Mouse (Mus musculus): ENCODE results near the gene Hist1h3c. TPM values are rescaled to one million over a fixed set of nuclear protein-coding genes. Genes with fewer than 3 reads are reported as not detected.
"Not testable (repeated sequence)": the region's sequence is repeated elsewhere in the genome, so short reads cannot be mapped to it uniquely, and the experiment has no call there.

The Hist1h3c gene
- polyA plus RNA-seq, 1 experiment = 50.3 TPM

DNA sequence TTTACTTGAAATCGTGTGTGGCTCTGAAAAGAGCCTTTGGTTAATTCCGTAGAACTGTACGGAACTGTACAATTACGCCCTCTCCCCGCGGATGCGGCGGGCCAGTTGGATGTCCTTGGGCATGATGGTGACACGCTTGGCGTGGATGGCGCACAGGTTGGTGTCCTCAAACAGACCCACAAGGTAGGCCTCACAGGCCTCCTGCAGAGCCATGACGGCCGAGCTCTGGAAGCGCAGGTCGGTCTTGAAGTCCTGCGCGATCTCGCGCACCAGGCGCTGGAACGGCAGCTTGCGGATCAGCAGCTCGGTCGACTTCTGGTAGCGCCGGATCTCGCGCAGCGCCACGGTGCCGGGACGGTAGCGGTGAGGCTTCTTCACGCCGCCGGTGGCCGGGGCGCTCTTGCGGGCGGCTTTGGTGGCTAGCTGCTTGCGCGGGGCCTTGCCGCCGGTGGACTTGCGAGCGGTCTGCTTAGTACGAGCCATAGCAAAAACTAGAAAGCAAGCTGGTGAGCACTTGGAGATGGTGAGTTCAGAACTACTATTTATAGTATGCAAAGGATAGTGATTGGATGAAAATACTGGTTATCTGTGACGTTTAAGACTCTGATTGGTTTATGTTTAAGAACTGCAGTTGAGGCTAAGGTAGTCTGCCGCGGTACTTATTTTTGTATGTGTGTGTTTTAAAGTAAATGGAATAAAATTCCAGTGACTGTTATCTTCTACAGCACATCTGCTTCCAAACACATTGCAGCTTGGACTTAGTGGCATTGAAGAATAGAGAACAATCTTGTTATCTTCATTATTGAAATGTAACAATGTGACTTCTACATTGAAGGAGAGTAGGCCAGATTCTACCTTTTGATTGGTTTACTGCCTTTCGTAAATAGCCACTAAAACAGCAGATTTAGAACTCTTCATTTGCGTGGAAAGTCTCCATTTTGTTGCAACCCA lies 16.7 kb upstream of the Hist1h3c start, which contains the start of gene Hist1h3a:
Hist1h3a (minus strand) TSS at position 516 of the 951 bp plus-strand sequence.
- Histone ChIP-seq H3K4me3 (ENCODE audit: extremely low read depth, insufficient read depth, insufficient read length) (peak within 1 kb of the TSS; percentile 60), H3K27ac (ENCODE audit: insufficient read depth, low read length) (peak within 1 kb of the TSS; percentile 86)
- peak; percentile 65 to 88 for DNase-seq (ENCODE audit: low read depth in 1 of 2, low spot score in 2 of 2)
- H3K4me1 ChIP-seq (ENCODE audit: control insufficient read depth, insufficient read depth, insufficient read length); H3K27me3 ChIP-seq (ENCODE audit: control insufficient read depth, insufficient read depth, low read length); H3K36me3 ChIP-seq (ENCODE audit: control insufficient read depth, insufficient read depth, low read length): not testable (repeated sequence)
- peak; percentile 66 for TF ChIP-seq POLR2A (IDR thresholded peaks at IDR 0.05; ENCODE audit: low read depth, low read length)
- WGBS = under 1% methylated on average over 38 of the region's 52 CpGs

DNA sequence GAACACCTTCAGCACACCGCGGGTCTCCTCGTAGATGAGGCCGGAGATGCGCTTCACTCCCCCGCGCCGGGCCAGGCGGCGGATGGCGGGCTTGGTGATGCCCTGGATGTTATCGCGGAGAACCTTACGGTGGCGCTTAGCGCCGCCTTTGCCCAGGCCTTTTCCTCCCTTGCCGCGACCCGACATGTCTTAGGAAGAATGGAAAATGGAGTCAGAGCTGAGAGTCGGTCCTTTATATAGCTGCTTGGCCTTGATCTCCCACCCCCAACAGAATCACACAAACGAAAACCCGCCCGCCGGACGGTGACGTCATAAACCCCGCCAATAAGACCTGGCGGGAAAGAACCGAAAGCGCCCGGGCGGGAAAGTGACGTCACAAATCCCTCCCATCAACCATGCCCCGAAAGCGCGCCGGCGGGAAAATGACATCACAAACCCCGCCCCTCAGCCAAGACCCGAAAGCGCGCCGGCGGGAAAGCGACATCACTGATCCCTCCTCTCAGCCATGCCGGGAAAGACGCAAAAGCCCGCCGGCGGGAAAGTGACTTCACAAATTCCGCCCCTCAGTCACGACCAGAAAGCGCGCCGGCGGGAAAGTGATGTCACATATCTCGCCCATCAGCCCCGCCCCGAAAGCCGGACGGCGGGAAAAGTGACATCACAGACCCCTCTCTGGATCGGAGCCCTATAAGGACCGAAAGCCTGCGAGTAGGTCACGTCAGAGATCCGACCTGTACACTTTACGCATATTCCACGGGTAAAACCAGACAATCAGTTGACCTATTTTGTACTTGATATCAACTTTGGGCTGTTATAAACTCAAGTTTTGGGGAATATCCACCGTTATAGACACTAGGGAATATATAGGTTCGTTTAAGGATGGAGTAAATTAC lies 15.8 kb upstream of the Hist1h3c start, which contains the start of gene Hist1h4a:
Hist1h4a (minus strand) TSS at position 259 of the 893 bp plus-strand sequence.
- Histone ChIP-seq H3K27ac (ENCODE audit: insufficient read depth, low read length) (peak within 1 kb of the TSS; percentile 86), H3K36me3 (ENCODE audit: control insufficient read depth, insufficient read depth, low read length) (no peaks in the 10 kb centered on the region), H3K27me3 (ENCODE audit: control insufficient read depth, insufficient read depth, low read length) (no peaks in the 10 kb centered on the region), H3K4me1 (ENCODE audit: control insufficient read depth, insufficient read depth, insufficient read length) (peaks cover 2% of the 10 kb centered on the region; the same call in 1 of the 2 replicates), H3K4me3 (ENCODE audit: extremely low read depth, insufficient read depth, insufficient read length) (peak within 1 kb of the TSS; percentile 60)
- DNase-seq (ENCODE audit: low read depth in 1 of 2, low spot score in 2 of 2) = peak; percentile 97 to 98
- 1% methylated on average over 70 of the region's 72 CpGs for whole genome bisulfite sequencing
- TF ChIP-seq POLR2A (IDR thresholded peaks at IDR 0.05; ENCODE audit: low read depth, low read length) (peak; percentile 35; the same call in 1 of the 2 replicates), CTCF (IDR thresholded peaks at IDR 0.05; ENCODE audit: extremely low read depth, insufficient read depth, insufficient read length, insufficient replicate concordance) (no peak)

DNA sequence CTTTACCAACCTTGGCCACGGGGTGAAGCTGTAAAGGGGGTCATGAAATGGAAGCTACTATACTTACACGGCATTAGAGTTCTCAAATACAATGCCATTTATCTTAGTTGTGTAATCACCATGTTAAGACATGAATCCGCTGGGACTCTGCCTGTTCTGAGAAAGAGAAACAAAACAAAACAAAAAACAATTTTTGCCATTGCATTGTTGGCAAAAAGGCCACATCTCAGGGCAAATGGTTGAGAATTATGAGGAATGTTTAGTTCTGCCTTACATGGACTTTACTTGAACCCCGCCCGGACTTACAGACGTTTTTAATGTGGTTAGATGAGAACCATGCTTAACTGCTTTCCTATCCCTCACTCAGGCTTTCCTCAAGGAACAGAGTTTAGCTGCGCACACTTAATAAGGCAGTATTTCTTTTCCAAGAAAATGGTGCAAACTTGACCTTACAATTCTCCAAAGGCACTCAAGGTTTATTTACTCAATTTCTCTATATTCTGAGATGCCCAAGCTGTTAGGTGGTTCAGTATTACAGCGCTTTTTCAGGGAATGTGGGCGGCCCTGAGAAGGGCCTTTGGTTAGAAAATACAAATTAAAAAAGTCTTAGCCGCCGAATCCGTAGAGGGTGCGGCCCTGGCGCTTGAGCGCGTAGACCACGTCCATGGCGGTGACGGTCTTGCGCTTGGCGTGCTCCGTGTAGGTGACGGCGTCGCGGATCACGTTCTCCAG lies 15.0 kb upstream of the Hist1h3c start:
- TF ChIP-seq POLR2A (IDR thresholded peaks at IDR 0.05; ENCODE audit: low read depth, low read length) (no peak), CTCF (IDR thresholded peaks at IDR 0.05; ENCODE audit: extremely low read depth, insufficient read depth, insufficient read length, insufficient replicate concordance) (no peak)
- WGBS = 1% methylated on average over 26 of the region's 27 CpGs
- no peaks in the 10 kb centered on the region for H3K27me3 ChIP-seq (ENCODE audit: control insufficient read depth, insufficient read depth, low read length)
- no peaks in the 10 kb centered on the region for H3K36me3 ChIP-seq (ENCODE audit: control insufficient read depth, insufficient read depth, low read length)
- H3K4me1 ChIP-seq (ENCODE audit: control insufficient read depth, insufficient read depth, insufficient read length) = peaks cover 2% of the 10 kb centered on the region; the same call in 1 of the 2 replicates
- peak overlapping the region; percentile 86 for H3K27ac ChIP-seq (ENCODE audit: insufficient read depth, low read length)
- peak overlapping the region; percentile 60 for H3K4me3 ChIP-seq (ENCODE audit: extremely low read depth, insufficient read depth, insufficient read length)
- DNase-seq (ENCODE audit: low read depth in 1 of 2, low spot score in 2 of 2) = no peak

- TF ChIP-seq CTCF (IDR thresholded peaks at IDR 0.05; ENCODE audit: extremely low read depth, insufficient read depth, insufficient read length, insufficient replicate concordance) = no peak
- TF ChIP-seq POLR2A (IDR thresholded peaks at IDR 0.05; ENCODE audit: low read depth, low read length) = no peak
- Histone ChIP-seq H3K27ac (ENCODE audit: insufficient read depth, low read length) (peak overlapping the region; percentile 40; the same call in 1 of the 2 replicates), H3K4me1 (ENCODE audit: control insufficient read depth, insufficient read depth, insufficient read length) (peaks cover 2% of the 10 kb centered on the region; the same call in 1 of the 2 replicates), H3K36me3 (ENCODE audit: control insufficient read depth, insufficient read depth, low read length) (no peaks in the 10 kb centered on the region), H3K27me3 (ENCODE audit: control insufficient read depth, insufficient read depth, low read length) (no peaks in the 10 kb centered on the region), H3K4me3 (ENCODE audit: extremely low read depth, insufficient read depth, insufficient read length) (no peak overlapping the region)
- no peak for DNase-seq (ENCODE audit: low read depth in 1 of 2, low spot score in 2 of 2)
- 55% methylated on average over 1 of the region's 1 CpGs for WGBS
These were observed 14.5 kb upstream of the Hist1h3c start for GRCm38 (mm10) chr13:23759916-23760239.

DNA sequence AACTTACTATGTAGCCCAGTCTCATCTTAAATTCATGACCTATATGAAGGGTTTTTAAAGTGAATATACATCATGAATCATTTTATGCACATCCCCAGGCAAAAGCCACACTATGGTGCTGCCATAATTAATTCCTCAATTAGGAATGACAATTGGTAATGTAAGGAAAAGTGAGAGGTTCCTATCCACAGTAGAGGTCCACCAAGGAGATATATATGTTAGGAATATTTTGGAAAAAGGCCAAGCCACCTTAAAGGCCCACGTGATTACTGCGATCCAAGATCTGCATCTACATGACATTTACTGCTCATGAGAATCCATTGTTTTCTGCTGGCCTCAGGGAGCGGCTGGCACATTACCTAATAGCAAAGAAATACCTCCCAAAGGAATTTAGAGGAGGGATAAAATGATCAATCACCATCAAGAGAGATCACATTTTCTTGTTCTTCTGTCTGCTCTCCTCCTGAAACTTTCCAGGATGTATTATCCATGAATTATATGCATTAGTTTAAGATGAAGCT lies 13.9 kb upstream of the Hist1h3c start:
- H3K27ac ChIP-seq (ENCODE audit: insufficient read depth, low read length) = no peak overlapping the region
- peaks cover 2% of the 10 kb centered on the region; the same call in 1 of the 2 replicates for H3K4me1 ChIP-seq (ENCODE audit: control insufficient read depth, insufficient read depth, insufficient read length)
- TF ChIP-seq CTCF (IDR thresholded peaks at IDR 0.05; ENCODE audit: extremely low read depth, insufficient read depth, insufficient read length, insufficient replicate concordance) = no peak
- TF ChIP-seq POLR2A (IDR thresholded peaks at IDR 0.05; ENCODE audit: low read depth, low read length) = no peak
- H3K4me3 ChIP-seq (ENCODE audit: extremely low read depth, insufficient read depth, insufficient read length) = no peak overlapping the region
- 94% methylated on average over 3 of the region's 3 CpGs for WGBS
- DNase-seq (ENCODE audit: low read depth in 1 of 2, low spot score in 2 of 2) = no peak
- H3K27me3 ChIP-seq (ENCODE audit: control insufficient read depth, insufficient read depth, low read length) = no peaks in the 10 kb centered on the region
- no peaks in the 10 kb centered on the region for H3K36me3 ChIP-seq (ENCODE audit: control insufficient read depth, insufficient read depth, low read length)

GRCm38 (mm10) chr13:23757921-23758320 lies 12.5 kb upstream of the Hist1h3c start:
- H3K27me3 ChIP-seq (ENCODE audit: control insufficient read depth, insufficient read depth, low read length) = no peaks in the 10 kb centered on the region
- TF ChIP-seq CTCF (IDR thresholded peaks at IDR 0.05; ENCODE audit: extremely low read depth, insufficient read depth, insufficient read length, insufficient replicate concordance) (no peak), POLR2A (IDR thresholded peaks at IDR 0.05; ENCODE audit: low read depth, low read length) (no peak)
- 39% methylated on average over 3 of the region's 3 CpGs for WGBS
- DNase-seq (ENCODE audit: low read depth in 1 of 2, low spot score in 2 of 2) = no peak
- peaks cover 2% of the 10 kb centered on the region; the same call in 1 of the 2 replicates for H3K4me1 ChIP-seq (ENCODE audit: control insufficient read depth, insufficient read depth, insufficient read length)
- H3K4me3 ChIP-seq (ENCODE audit: extremely low read depth, insufficient read depth, insufficient read length) = no peak overlapping the region
- no peaks in the 10 kb centered on the region for H3K36me3 ChIP-seq (ENCODE audit: control insufficient read depth, insufficient read depth, low read length)
- no peak overlapping the region for H3K27ac ChIP-seq (ENCODE audit: insufficient read depth, low read length)

All from spleen, adult 2 months (tissue).